Mouse (Mus musculus) erythroblast, adult 5-6 weeks (primary cell): Measurements from ENCODE around the gene Pax2. TPM values are rescaled to one million over a fixed set of nuclear protein-coding genes. Genes with fewer than 3 reads are reported as not detected.
"Not testable (repeated sequence)": the region's sequence is repeated elsewhere in the genome, so short reads cannot be mapped to it uniquely, and the experiment has no call there.

Experiments used
- ATAC-seq: replicated peaks from 2 replicates; pipeline ENCODE4 v1.8.0; 2016; ENCODE audit warnings: moderate number of reproducible peaks, mild to moderate bottlenecking, moderate TSS enrichment, inconsistent platforms; ENCODE audit not compliant: poor library complexity, low FRiP score, severe bottlenecking
- total RNA-seq, 2 experiments: library from RNA; stranded (forward) in 1 of 2; stranded (reverse) in 1 of 2; fragments of 150-400 nt in 1 of 2; fragments of 200-764, 138-1000 nt in 1 of 2; gene quantifications; 2 replicates each; pipeline versions ENCODE4 v1.2.3 to v1.2.4; 2015 to 2017; ENCODE audit warnings: low replicate concordance in 2 of 2

The Pax2 gene
- total RNA-seq, 2 experiments from 2014 or later = not detected

DNA sequence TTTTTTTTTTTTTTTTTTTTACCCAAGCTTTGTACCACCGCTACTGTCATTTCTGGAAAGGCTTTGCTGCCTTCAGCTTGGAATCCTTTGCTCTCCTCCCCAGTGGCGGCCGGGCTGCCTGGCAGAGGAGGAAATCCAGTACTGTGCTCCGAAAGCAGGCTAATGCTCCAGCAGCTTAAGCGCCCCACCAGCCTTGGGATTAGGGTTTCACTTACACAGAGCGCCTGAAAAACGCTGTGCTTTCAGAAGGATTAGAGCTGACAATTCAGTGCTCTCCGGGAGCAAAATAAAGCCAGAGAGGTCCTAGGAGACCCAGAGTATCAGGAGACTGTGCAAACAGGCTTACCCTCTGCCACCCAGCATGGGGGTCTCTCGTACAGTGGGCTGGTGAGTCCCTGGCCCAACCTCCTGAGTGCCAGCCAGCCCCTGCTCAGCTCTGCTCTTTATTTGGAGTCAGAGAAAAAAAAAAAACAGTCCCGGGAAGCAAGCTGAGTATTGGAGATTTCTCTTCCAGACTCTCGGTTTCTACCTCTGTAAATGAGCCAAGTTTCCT, 69.4 kb downstream of the Pax2 start:
- ATAC-seq = no peak

DNA sequence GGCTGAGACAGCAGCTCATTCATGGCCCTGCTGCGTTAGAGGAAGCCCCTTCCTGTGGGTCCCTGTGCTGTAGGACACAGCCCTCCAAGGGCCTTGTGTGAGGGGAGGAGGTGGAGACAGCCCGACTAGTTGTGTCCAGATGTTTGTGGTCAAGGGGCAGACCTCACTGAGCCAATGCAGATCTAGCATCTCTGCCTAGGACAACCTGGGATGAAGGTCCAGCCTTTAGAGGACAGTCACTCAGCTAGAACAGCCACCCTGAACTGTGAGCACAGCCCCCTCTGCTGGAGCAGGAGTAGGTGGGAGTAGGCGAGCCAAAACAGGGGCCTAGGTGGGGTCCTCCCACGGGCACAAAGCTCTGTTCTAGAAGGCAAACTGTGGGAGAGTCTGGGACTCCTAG, 70.0 kb downstream of the Pax2 start:
- no peak for ATAC-seq

DNA sequence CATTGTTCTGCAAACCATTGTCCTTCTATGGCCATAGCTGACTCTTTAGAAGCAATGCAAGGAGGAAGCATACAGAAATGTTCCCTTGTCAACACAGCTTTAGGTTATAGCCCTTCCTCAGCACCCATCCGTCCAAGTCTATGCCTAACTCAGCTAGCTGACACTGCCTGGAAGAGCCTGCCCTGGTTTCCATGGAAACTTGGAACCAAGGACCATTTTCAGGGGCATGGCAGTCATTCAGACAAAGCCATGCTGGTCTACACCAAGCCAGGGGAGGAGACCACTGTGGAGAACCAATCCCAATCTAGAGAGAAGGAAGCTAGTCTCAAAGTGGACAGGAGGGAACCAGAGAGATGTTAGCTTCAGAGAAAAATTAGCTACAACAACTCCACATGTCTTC, 77.5 kb downstream of the Pax2 start:
- no peak for ATAC-seq

DNA sequence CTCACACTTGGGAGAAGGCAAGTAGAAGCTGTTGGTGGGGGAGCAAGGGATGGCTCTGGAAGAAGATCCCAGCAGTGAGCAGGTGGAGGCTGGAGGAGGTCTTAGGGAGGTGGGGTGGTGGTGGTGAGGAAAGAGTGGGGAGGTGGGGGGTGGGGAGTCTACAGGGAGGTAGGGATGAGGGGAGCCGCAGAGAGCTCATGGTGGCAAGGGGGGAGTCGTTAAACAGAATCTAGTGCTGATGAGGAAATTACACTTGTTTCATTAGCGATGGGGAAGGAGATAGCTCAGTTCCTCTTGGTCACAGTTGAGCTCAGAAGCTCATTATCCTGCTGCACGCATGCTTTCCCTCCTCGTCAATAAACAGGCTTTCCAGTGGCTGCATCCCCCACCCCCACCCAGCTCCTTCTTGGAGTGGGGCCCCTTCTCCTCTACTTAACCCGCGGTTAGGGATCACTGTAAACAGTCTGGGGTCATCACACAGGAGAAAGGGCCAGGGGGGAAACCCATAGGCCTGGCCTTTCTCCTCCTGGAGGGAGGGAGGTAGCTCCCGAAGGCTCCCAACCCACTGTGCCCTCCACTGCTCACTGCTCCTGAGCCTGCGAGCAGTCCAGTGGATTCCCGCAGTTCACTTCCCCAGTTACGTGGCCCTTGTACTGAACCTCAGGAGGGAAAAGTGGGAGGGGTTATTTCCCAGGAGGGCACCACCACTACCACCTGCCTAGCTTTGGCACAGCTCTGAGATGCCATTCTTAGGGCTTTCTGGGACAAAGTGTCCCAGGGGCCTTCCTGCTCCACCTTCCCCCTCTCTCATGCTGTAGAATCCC, 78.6 kb downstream of the Pax2 start:
- ATAC-seq = no peak

DNA sequence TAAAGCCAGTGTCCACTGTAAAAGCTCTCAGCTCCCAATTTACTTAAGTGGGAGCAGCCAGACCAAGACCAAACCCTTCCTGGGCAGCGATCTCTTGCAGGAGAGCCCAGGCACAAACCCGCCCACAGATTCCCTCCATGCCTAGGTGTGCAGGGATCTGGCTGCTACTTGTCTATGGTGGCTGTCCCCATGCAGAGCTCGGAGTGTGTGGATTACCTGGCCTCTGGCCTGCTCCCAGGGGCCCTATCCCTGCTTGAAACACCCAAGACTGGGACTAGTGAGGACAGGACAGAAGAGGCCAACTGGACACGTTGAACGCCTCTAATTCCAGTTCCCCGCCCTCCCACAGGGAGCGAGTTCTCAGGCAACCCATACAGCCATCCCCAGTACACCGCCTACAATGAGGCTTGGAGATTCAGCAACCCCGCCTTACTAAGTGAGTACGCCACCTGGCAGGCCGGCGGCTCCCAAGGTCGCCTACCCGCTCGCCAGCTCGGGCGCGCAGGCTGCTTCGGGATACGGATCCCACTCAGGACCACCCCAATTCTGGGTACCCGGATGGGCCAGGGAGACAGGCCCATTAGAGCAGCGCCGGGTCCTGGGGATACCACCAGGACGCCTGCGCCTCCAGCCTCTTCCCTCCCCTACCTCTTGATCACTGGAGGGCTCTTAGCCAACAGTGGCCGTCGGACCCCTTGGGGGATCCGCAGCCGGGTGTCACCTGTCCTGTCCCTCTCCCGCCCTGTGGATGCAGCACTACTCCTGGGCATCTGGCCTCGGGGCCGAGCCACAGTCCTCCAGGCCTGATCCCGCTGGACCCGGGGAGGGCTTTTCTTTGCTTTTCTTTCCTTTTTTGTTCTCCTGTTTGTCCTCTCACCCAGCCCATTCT, 79.4 kb downstream of the Pax2 start:
- ATAC-seq = no peak

DNA sequence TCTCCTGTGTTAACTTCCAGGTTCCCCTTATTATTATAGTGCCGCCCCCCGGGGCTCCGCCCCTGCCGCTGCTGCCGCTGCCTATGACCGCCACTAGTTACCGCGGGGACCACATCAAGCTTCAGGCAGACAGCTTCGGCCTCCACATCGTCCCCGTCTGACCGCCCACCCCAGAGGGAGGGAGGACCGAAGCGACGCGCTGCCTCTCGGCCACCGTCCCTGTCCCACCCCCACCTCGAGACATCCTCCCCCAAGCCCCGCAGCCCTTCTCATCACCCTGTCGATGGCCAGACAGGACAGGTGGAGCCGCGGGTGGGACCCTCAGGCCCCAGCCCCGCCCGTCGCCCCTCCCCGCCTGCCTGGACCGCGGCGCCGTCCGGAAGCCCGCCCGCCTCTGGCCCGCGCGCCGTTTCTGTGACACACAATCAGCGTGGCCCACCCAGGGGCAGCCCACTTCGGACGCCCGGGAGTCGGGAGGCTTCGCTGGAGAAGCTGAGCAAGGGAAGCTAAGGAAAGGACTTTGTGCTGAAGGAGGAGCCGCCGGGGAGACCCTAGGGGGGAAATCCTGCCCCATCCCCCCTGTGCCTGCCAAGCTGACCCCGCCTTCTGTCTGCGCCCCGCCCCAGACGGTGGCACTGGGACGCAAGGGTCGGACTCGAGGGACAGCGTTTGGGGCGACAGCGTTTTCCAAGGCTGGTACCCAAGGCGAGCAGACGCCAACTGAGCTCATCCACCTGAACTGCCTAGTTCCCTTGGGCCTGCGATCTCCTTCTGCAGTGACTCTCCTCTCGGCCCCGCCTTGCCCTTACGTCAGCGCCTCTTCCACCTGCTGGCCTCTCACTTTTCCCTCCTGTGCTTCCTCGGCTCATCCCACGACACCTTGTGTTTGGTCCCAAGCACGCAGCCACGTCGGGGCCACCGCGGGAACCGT, 80.4 kb downstream of the Pax2 start:
- no peak for ATAC-seq

DNA sequence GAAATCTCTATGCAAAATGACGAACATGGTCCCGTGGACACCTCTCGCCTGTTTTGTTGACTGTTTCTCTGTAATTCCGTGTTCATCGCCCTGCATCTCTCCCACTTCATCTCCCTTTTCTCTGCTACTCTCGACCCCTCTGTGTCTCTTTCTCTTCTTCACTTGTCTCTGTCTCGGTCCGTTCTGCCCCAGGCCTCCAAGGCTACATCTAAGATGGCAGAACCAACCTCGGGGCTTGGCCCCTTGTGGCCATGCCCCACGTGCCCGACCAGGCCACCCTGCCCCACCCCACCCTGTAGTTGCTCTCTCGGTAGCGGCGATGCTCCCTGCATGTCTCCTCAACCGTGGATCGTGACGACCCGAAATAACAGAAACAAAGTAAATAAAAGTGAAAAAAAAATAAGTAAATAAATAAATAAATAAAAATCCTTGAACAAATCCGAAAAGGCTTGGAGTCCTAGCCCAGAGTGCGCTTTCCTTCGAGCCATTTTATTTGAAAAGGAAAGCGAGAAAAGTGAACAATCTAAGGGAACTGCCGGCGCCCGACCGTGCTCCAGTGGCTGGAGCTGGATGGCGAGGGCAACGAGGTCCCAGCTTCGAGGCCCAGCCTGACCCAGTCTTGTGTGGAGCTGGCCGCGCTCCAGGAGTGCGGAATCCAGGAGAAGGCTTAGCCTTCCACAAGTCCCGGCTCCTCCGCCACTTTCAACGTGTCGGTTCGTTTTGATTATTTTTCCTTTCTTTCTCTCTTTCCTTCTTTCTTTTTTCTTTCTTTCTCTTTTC, 81.8 kb downstream of the Pax2 start:
- ATAC-seq = no peak

DNA sequence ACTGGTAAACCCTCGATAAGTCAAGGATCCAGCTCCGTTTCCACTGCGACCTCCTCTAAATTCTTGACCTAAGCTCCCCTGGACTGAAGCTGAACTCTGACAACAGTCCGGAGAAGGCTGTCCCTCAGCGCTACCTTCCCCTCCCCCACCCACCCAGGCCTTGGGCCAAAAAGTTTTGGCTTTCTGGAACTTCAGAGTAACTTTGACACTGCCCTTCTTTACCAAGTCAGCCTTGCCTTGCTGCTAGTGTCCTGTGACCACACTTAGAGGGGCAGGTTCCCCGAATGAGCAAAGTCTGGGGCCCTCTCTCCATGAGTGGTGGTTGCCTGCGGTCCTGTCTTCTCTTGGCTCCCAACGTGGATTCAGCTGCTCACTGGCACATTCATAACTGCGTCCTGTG, 82.5 kb downstream of the Pax2 start:
- ATAC-seq = no peak

DNA sequence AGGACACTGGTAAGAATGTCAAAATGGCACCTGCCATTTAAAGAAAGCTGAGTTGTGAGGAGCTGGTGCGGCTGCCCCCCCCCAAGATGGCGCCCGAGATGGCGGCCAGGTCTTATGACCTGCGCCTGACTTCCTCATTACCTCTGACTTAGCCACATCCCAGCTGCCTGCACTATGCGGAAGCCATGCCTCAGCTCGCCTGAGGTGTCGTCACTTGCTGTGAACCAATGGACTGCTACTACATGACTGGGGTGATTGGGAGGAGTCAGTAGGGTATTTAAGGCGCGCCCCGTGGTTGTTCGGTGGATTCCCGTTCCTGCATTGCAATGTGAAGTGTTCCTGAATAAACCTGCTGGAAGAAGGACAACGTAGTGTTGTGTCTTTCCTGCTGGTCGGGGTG, 86.8 kb downstream of the Pax2 start:
- not testable (repeated sequence) for ATAC-seq

DNA sequence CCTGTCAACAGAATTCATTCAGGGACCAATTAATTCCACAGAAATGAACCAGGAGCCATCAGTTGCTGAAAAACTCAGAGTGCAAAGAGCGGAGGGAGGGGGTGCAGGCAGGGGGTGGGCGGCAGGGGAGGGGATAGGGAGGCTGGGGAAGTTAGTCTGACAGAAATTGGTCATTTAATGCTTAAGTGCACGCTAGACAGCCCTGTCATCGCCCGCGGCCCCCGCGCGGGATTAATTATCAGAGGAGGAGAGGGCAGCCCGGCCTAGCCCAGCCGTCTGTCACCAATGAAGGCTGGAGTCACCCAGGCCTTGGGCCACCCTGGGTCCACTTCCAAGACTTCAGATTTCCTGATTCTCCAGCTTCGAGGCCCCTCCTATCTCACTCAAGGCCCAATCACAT, 93.6 kb downstream of the Pax2 start:
- no peak for ATAC-seq

DNA sequence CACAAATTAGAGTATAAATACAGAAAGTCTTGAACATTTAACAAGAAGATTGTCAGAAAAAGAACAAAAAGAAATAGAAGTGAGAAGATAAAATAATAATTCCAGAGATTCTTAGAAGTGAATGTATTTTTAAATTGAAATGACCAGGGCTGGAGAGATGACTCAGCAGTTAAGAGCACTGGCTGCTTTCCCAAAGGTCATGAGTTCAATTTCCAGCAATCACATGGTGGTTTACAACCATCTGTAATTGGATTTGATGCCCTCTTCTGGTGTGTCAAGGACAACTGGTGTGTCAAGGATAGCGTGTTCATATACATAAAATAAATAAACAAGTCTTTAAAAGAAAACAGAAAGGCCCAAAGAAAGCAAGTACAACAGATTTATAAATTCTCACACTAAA, 102.8 kb downstream of the Pax2 start:
- ATAC-seq = no peak

DNA sequence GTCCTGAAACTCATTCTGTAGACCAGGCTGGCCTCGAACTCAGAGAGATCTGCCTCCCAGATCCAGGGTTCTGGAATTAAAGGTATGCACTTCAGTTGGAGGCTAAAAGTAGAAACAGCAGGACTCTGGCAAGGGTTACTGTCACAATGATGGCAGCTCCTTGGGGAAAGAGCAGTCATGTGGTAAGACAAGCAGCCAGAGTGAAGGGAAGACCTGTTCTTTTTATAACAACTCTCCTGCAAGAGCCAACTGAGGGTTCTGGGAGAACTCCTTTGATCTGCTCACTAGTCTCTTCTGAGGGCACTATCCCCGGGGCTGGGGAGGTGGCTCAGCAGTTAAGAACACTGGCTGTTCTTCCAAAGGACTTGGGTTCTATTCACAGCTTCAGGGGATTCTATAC, 112.9 kb downstream of the Pax2 start:
- no peak for ATAC-seq

DNA sequence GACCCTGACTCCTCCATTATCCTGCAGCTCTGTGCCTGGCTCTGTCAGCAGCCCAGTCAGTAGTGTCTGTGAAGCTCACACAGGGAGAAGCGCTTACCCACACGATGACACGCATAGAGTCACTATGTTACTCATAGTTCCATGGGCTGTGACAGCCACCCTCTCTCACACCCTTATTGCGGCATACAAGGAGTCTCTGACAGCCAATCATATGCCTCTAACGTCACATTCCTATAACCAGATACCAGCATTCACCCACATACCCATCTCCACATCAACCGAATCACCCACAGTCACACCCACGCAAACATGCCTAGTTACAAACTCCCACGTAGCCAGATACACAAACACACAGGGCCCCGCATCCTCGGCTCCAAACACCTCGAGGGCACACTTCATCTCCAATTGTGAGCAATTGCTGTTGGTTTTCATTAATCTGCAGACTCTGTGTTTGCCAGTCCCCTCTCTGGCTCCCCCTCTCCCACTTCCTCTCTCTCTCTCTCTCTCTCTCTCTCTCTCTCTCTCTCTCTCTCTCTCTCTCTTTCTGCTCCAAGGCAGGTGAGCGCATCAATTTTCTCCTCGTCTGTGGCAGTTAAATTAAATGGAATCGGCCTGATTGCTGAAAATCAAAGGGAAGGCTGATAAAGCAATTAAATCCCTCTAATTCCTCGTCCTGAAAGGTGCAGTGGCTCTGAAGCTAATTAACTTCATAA, 118.5 kb downstream of the Pax2 start:
- ATAC-seq = no peak

DNA sequence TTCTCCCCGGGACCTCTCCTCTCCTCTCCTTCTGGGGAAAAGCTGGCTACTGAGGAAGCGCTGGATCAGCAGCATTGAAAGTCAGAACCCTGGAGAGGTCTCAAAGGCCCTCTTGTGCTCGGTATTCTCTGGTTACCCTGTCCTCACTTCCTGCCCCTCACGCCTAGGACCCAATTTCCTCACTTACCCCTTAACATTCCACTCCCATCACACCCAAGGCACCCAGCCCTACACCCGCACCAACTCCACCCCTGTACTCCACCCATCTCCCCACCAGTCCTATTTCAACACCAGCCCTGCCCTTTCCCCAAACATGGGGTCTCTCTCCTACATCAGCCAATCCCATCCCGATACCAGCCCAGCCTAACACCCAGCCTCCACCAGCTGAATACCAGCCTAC, 119.1 kb downstream of the Pax2 start:
- no peak for ATAC-seq

DNA sequence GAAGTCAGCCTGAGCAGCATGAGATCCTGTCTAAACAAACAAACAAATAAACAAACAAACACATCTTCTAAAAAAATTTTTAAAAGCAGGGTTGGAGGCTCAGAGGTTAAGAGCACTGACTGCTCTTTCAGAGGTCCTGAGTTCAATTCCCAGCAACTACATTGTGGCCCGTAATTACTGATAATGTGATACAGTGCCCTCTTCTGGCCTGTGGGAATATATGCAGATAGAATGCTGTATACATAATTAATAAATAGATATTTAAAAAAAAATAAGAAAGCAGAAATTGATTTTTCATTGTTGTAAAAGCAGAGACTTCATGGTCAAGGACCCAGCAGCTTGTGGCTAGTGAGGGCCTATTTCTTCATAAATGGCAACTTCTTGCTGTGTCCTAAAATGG, 119.9 kb downstream of the Pax2 start:
- ATAC-seq = no peak

DNA sequence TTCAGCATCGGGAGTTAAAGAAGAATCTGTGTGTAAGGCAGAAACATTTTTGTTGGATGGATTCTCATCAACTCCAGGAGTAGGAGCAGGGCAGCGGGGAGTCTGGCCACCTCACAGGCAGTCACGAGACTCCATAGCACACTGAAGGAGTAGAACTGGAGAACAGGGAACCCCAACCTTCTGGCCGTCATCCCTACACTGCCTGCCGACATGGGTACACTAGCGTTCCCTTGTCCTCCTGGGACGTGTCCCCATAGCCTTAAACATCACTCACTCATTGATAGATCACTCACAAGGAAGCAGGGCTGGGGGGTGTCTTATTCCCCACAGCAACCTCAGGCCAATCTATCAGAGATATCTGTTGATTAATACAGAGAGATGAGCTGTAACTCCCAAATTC, 120.7 kb downstream of the Pax2 start:
- no peak for ATAC-seq

DNA sequence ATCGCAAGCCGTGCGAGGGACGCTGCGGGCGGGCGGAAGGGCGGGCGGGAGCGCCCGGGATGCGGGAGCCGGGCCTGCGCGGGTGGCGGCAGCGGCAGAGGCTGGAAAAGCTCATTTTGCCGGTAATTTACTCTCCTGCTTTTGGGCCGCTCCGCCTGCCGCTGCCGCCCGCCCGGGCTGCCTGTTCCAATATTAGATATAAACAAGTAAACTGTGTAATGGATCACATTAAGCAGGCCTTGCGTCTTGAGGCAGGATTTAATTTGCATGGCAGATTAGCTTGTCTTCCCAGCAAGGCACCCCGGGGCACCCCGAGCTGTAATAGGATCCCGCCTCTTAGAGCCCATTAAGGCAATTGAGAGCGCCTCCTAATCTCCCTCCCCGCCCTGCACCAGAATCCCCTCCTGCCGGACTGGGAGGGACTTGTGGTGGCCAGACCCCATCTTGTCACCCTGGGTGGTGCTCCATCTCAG, 126.7 kb downstream of the Pax2 start:
- ATAC-seq = no peak

DNA sequence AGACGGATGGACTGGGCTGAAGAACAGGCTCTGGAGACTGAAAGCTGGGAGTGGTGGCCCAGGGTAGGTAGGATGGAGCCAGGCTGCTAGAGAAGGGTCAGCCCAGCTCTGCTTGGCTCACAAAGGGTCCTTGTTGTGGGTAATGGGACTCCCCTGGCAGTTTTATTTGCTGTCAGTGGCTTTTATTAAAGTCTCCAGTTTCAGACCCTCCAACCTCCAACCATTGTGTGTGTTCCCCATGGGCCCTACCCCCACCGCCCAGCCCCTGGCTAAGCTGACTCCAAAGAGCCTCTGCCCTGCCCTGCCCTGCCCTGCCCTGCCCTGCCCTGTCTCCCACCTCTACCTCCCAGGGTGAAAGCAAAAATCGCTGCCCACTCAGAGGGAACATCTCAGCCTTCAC, 128.5 kb downstream of the Pax2 start:
- no peak for ATAC-seq
